Mouse (Mus musculus) frontal cortex, adult (tissue): ENCODE results near the gene Ranbp1.
"Not testable (repeated sequence)": the region's sequence is repeated elsewhere in the genome, so short reads cannot be mapped to it uniquely, and the experiment has no call there.

ENCODE experiments used
- ATAC-seq: cut with Nextera tagmentation; 2 replicates; pipeline ENCODE4 v1.9.2; 2017; ENCODE audit warnings: mild to moderate bottlenecking, moderate library complexity, mixed read lengths; ENCODE audit not compliant: low TSS enrichment

Ranbp1 gene

DNA sequence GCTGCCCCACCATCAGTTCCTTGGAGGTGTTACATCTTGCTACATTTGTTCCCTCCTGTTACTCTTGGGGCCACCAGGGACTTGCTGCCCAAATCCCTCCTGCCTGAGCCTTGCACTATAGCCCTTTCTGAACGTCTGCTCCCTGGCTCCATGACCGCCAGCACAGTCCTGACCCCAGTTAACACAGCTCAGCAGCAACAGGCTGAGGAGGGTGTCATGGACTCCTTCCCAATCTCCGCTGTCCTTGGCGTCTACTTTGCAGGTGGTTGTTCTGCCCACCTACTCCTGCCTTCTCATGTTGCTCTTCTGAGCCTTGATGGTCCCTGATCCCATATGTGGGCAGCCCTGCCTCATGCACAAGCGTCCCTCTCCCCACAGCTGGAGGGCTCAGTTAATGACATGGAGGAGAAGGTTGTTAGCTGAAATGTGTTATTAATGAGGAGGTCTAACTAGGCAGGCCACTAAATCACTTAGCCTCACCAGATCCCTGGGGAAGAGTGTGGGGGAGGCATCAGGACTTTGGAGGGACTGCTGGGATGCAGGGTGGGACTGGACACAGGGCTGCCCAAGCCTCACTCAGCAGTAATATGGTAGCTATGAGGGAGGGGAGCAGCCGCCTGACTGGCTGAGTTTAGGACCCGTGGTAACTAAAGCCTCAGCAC is 45.0 kb downstream of the Ranbp1 start:
- no peak for ATAC-seq

DNA sequence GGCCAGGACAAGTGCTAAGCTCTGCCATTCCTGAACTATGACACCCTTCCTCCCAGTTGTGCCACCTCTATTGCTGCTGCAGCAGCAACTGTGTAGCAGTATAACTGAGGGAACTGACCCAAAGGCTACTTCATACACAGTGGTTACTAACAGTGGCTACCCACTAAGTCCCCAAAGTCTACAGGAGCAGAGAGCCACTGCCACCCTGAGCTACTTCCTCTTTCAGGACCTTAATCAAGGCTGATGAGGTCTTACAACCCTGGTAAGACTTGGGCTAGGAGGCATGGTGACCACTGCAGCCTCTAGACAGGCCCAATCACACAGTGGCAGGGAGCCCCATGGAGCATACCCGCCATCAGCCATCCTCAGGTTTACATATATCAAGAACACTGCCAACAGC is 46.5 kb downstream of the Ranbp1 start:
- no peak for ATAC-seq

DNA sequence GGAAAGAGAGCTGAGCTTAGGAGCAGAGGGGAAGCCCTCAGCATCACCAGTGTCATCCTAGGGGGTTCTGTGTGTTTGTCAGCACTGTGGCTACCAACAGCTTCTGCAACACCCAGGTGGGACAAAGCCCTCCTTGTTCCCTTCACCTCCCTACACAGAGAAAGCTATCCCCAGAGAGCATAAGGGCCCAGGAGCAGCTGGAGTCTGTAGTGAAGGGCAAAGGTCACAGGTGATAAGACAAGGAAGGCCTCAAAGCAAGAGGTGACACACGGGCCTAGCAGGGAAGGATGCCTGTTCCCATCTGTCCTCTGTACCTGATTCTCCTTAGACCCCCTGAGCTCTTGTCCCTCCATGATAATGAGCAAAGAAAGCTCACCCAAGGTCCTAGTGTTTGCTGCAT is 46.9 kb downstream of the Ranbp1 start:
- no peak for ATAC-seq

DNA sequence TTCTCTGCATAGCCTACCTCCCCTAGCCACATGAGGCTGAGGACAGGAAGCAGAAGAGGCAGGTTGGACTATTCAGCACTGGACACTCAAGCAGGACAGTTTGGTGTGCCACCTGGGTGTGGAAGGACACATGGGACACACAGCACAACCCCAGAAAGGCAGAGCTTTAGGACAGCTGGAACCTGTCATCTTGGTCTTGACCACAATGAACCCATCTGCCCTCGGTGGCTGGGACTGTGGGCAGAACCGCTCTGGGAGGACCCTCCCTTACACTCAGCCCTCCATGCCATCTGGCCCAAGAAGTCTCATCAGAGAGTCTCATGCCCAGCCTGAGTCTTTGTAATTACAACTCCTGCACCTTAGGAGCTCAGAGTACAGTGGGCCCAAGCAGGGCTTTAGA is 48.5 kb downstream of the Ranbp1 start:
- no peak for ATAC-seq

DNA sequence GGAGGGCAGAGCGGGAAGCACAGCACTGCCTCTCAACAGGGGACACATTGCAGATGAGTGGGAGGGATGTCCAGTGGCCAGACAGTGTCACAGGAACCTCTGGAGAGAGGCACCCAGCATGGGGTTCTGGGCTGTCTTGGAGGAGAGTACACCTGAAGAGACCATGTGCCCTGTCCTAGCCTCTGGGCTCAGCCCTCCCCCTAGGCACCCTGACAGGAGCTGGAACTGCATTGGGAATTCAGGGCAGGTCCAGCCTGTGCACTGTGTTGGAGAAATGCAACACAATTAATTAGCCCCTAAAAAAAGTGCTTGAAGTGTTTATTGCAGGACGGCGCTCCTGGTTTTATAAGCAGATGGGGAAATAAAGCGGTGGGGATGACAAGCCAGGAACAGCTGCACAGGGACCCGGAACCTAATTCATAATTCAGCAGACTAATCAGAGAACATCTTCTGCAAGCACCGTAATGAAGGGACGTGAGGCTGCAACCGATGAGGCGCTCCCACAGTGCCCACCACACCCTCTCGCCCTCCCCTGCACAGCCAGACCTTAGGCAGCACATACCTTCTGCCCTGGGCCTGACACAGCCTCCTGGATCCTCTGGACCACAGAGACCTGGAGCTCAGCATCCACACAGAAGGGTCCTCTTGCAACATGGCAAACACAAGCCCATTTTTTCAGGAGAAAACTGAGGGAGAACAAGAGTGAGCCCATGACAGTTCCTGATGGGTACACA is 50.0 kb downstream of the Ranbp1 start:
- no peak for ATAC-seq

DNA sequence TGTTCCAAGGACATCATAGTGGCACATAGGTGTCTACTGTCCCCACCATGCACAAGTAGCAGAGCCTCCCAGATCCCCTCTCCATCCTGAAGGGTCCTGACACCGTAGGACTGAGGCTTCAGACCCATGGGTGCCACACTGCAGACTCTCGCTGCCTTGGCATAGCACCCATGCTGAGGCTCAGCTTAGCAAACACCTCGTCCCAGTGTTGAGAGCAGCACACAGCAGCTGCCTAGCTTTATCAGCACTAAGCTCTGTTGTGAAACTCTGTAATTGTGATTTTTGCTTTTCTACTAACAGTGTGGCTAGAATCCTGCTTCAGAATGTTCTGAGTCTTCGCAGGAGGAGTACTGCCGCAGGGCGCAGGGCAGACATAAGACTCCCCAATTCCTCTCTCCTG is 50.7 kb downstream of the Ranbp1 start:
- peak; percentile 45 for ATAC-seq

DNA sequence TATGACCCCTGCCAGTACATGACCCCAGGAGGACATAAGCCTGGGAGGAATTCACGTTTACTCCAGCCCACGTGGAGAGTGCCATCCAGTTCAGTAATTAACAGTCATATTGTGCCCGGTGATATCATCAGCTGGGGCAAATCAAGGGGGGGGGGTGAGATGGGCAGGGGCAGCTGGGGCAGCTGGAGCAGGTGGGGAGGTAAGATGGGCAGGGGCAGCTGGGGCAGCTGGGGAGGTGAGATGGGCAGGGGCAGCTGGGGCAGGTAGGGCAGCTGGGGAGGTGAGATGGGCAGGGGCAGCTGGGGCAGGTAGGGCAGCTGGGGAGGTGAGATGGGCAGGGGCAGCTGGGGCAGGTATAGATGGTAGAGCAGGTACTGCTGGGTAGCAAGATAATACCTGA is 53.0 kb downstream of the Ranbp1 start:
- ATAC-seq = not testable (repeated sequence)

DNA sequence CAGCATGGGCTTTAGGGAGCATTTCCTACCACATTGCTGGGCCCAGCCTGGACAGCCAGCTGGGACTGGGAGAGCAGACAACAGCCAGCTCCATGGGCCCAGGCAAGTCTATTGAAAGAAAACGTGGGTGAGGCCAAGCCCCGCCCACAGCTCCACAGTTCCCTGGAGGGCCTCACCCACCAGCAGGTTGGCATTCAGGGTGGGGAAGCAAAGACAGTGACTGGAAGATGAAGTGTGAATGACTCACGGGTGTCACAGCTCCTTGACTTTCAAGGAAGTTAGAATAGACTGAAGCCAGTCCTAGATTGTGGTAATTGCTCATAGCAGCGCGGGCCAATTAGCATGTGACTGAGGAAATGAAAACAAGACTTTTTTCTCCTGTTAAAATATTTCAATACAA is 53.5 kb downstream of the Ranbp1 start:
- peak; percentile 69 for ATAC-seq

DNA sequence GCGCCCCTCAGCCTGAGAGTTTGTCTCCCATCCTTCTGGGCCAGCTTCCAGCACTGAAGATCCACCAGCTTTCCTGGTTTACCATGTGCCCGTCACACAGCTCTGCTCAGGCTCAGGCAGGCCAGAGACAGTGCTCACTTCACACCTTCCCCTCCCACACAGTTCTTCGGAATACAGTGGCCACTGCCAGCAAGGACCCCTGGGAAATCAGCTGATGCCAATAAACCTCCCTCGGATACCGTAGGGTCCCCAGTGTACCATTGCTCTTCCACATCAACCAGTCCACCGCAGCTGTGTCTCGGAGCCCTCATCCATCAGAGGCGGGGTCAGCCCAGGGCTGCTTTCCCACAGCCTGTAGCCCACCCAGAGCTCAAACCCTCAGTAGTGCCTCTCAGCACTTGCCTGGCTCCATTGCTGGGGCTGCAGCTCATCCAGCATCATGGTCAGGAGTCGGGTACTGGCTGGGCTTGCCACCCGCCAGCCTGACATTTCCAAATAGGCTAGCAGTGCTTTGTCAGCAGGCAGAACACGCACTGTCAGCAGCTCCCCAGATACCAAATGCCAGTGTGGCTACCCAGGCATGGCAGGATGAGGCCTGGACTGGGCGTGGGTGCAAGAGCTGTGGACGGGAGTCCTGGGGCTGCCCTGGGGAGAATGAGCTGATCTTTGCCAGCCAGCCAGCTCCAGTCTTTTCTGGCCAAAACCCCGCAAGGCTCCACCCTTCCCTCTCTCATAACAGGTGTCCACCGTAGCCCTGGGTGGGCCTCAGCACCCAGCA is 54.1 kb downstream of the Ranbp1 start:
- ATAC-seq = peak; percentile 24; the same call in 1 of the 2 replicates

DNA sequence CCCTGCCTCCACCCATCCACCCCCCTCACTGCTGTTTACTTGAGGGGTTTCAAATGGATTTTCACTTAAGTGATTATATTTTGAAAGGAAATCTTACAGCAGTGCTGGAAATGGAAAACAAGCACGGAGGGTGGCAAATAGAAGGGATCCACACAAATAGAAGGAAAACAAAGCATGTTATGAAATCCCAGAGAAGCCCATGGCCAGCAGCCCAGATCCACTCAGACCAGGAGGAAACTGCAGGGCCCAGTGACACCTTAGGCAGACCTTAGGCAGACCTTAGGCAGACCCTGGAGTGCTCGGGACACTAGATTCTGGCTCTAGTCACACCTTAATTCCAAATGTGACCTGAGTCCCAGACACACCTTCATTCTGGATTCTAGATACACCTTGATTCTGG is 57.5 kb downstream of the Ranbp1 start:
- ATAC-seq = no peak
